Mouse (Mus musculus) heart, embryonic 10.5 days (tissue): ENCODE results near the gene Faf1. TPM values are rescaled to one million over a fixed set of nuclear protein-coding genes. Genes with fewer than 3 reads are reported as not detected.

ENCODE experiments used
- DNase-seq: peaks from one replicate; pipeline ENCODE4 v3.0.0-alpha.2; 2017; ENCODE audit warnings: low spot score
- H3K27ac ChIP-seq: fragments of 300-500 bp; sonication (generic); 2 replicates; pipeline ENCODE4 v1.5.1; 2016; ENCODE audit warnings: mild to moderate bottlenecking
- H3K27me3 ChIP-seq: fragments of 300-500 bp; sonication (generic); 2 replicates; pipeline ENCODE4 v1.6.1; 2016; ENCODE audit warnings: mild to moderate bottlenecking; ENCODE audit not compliant: poor library complexity, insufficient read depth, severe bottlenecking
- H3K36me3 ChIP-seq: fragments of 300-500 bp; sonication (generic); 2 replicates; pipeline ENCODE4 v1.6.1; 2016; ENCODE audit warnings: mild to moderate bottlenecking, moderate library complexity
- H3K4me1 ChIP-seq: fragments of 300-500 bp; sonication (generic); 2 replicates; pipeline ENCODE4 v1.6.1; 2016; ENCODE audit warnings: mild to moderate bottlenecking
- H3K4me3 ChIP-seq: fragments of 300-500 bp; sonication (generic); 2 replicates; pipeline ENCODE4 v1.5.1; 2016; ENCODE audit warnings: mild to moderate bottlenecking, moderate library complexity
- H3K9me3 ChIP-seq: fragments of 300-500 bp; sonication (generic); 2 replicates; pipeline ENCODE4 v1.6.1; 2016; ENCODE audit warnings: mild to moderate bottlenecking, moderate library complexity
- WGBS: fragments of 180-500 bp; shearing (Covaris S2); methylation state at CpG from one replicate; pipeline ENCODE4 v1.1.7; 2016; 5-methylcytosine and 5-hydroxymethylcytosine counted together
- polyA plus RNA-seq: library from polyadenylated mRNA; unstranded; fragments of >200 nt; fragmentation: Nextera tagmentation; extraction: Ambion mirVana; gene quantifications from 2 replicates; pipeline ENCODE4 v1.2.1, GENCODE M21; 2016

Gene Faf1
- 24.7 and 27.0 TPM in 2 replicates for polyA plus RNA-seq

GRCm38 (mm10) chr4:109676218-109677215 lies at the start of gene Faf1:
Faf1 (plus strand) TSS chr4:109676588.
- 0 out of 2 replicates have a peak, but pooled peaks cover 7% of the 10 kb centered on the region for H3K4me1 ChIP-seq
- H3K4me3 ChIP-seq, result peak within 1 kb of the TSS; percentile 94
- H3K9me3 ChIP-seq, result no peaks in the 10 kb centered on the region
- no peaks in the 10 kb centered on the region for H3K27me3 ChIP-seq
- no peaks in the 10 kb centered on the region for H3K36me3 ChIP-seq
- peak; percentile 99 for DNase-seq
- H3K27ac ChIP-seq, result peak within 1 kb of the TSS; percentile 97
- WGBS, result under 1% methylated on average over 106 of the region's 107 CpGs

- 75% methylated on average over 2 of the region's 2 CpGs for WGBS
- Histone ChIP-seq H3K9me3 (no peaks in the 10 kb centered on the region), H3K36me3 (no peaks in the 10 kb centered on the region), H3K27ac (no peak overlapping the region), H3K4me3 (no peak overlapping the region), H3K4me1 (no peaks in the 10 kb centered on the region), H3K27me3 (no peaks in the 10 kb centered on the region)
- no peak for DNase-seq
Measured at GRCm38 (mm10) chr4:109630215-109630614, 46.2 kb upstream of the Faf1 start.

- H3K36me3 ChIP-seq, result no peaks in the 10 kb centered on the region
- no peak overlapping the region for H3K27ac ChIP-seq
- DNase-seq, result no peak
- H3K4me1 ChIP-seq, result no peaks in the 10 kb centered on the region
- no peaks in the 10 kb centered on the region for H3K27me3 ChIP-seq
- H3K4me3 ChIP-seq, result no peak overlapping the region
- 71% methylated on average over 4 of the region's 4 CpGs for WGBS
- H3K9me3 ChIP-seq, result no peaks in the 10 kb centered on the region
Measured at GRCm38 (mm10) chr4:109631029-109631428, 45.4 kb upstream of the Faf1 start.

- Histone ChIP-seq H3K27ac (no peak overlapping the region), H3K9me3 (no peaks in the 10 kb centered on the region), H3K4me3 (no peak overlapping the region), H3K27me3 (no peaks in the 10 kb centered on the region), H3K4me1 (no peaks in the 10 kb centered on the region), H3K36me3 (no peaks in the 10 kb centered on the region)
- DNase-seq, result no peak
- 85% methylated on average over 2 of the region's 2 CpGs for WGBS
Measured at GRCm38 (mm10) chr4:109634971-109635370, 41.4 kb upstream of the Faf1 start.

GRCm38 (mm10) chr4:109639356-109639755 lies 37.0 kb upstream of the Faf1 start:
- 83% methylated on average over 9 of the region's 9 CpGs for WGBS
- Histone ChIP-seq H3K27me3 (no peaks in the 10 kb centered on the region), H3K4me3 (no peak overlapping the region), H3K9me3 (no peaks in the 10 kb centered on the region), H3K4me1 (no peaks in the 10 kb centered on the region), H3K27ac (no peak overlapping the region), H3K36me3 (no peaks in the 10 kb centered on the region)
- DNase-seq, result no peak

DNA sequence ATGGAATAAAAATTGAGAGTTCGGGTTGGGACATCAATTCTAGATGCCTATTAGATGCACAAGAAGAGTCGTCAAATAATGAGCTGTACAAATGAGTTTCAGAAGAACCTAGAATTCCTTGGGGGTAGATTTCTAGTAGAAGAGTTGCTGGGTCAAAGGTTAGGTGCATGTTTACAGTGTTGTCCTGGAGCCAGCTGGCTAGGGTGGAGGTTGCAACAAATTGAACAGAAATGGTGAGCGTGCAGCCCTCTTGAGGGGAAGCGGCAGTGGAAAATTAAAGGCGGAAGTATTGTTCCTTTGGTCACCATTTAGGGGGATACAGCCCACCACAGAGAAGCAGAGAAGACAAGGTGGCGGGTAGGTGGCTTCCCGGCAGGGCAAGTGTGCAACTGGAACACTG lies 36.2 kb upstream of the Faf1 start:
- H3K27ac ChIP-seq, result no peak overlapping the region
- no peaks in the 10 kb centered on the region for H3K9me3 ChIP-seq
- no peaks in the 10 kb centered on the region for H3K4me1 ChIP-seq
- H3K4me3 ChIP-seq, result no peak overlapping the region
- no peak for DNase-seq
- no peaks in the 10 kb centered on the region for H3K36me3 ChIP-seq
- H3K27me3 ChIP-seq, result no peaks in the 10 kb centered on the region
- 88% methylated on average over 7 of the region's 7 CpGs for WGBS

DNA sequence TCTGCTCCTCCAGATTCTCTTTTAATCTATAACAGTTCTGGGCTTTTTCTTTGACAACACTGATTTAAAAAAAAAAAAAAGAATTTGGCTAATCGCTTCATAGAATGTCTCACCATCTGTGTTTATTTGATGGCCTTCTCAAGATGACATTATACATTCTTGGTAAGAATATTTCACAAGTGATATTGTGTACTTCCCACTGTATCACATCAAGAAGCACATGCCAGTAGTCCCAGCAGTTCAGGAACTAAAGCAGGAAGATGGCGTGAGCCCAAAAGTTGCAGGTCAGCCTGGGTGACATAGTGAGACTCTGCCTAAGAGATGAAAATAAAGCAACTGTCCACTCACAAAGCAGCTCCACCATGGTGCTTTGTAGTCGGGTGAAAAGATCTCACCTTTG lies 34.9 kb upstream of the Faf1 start:
- H3K36me3 ChIP-seq, result no peaks in the 10 kb centered on the region
- 73% methylated on average over 3 of the region's 3 CpGs for WGBS
- no peaks in the 10 kb centered on the region for H3K27me3 ChIP-seq
- H3K27ac ChIP-seq, result no peak overlapping the region
- DNase-seq, result no peak
- no peaks in the 10 kb centered on the region for H3K9me3 ChIP-seq
- H3K4me1 ChIP-seq, result no peaks in the 10 kb centered on the region
- H3K4me3 ChIP-seq, result no peak overlapping the region

DNA sequence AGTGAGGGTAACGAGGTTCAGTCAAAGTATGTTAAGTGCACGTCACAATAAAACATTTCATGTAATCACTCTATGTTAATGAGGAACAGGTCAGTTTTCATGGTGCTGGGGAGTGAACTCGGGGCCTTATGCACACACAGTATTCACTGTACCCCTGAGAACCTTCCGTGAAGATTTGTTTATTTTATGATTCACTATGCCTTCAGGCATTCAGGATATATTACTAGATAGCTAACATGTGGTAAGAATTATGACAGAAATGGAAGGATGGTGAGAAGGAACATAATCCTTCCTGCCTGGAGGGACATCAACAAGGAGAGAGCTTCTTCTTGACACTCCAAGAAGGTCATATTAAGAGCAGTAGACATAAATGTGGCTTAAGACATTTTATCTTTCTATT lies 29.1 kb upstream of the Faf1 start:
- Histone ChIP-seq H3K36me3 (no peaks in the 10 kb centered on the region), H3K4me1 (no peaks in the 10 kb centered on the region), H3K27me3 (no peaks in the 10 kb centered on the region), H3K27ac (no peak overlapping the region), H3K9me3 (no peaks in the 10 kb centered on the region), H3K4me3 (no peak overlapping the region)
- no peak for DNase-seq
- WGBS, result 69% methylated on average over 4 of the region's 4 CpGs

DNA sequence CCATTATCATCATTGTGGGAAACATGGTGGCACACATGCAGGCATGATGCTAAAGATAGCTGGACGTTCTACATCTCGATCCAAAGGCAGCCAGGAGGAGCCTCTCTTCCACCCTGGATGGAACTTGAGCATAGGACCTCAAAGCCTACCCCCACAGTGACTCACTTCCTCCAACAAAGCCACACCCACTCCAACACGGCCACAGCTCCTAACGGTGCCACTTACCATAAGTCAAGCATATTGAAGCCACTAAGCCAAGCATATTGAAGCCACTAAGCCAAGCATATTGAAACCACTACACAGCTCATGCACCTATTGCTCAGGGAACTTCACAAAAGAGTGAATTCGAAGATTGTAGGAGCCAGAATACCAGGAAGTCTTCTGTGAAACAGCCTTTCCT lies 27.1 kb upstream of the Faf1 start:
- no peak overlapping the region for H3K4me3 ChIP-seq
- no peak overlapping the region for H3K27ac ChIP-seq
- DNase-seq, result no peak
- H3K4me1 ChIP-seq, result no peaks in the 10 kb centered on the region
- H3K9me3 ChIP-seq, result no peaks in the 10 kb centered on the region
- H3K36me3 ChIP-seq, result no peaks in the 10 kb centered on the region
- H3K27me3 ChIP-seq, result peaks cover 12% of the 10 kb centered on the region
- 62% methylated on average over 5 of the region's 5 CpGs for WGBS

- no peaks in the 10 kb centered on the region for H3K9me3 ChIP-seq
- H3K27me3 ChIP-seq, result peaks cover 51% of the 10 kb centered on the region
- peaks cover 10% of the 10 kb centered on the region for H3K4me1 ChIP-seq
- H3K4me3 ChIP-seq, result no peak overlapping the region
- no peaks in the 10 kb centered on the region for H3K36me3 ChIP-seq
- no peak overlapping the region for H3K27ac ChIP-seq
- no peak for DNase-seq
Measured at GRCm38 (mm10) chr4:109653251-109653650, 23.1 kb upstream of the Faf1 start.

GRCm38 (mm10) chr4:109654701-109655100 lies 21.7 kb upstream of the Faf1 start:
- Histone ChIP-seq H3K27me3 (peaks cover 65% of the 10 kb centered on the region), H3K27ac (no peak overlapping the region), H3K4me1 (peaks cover 10% of the 10 kb centered on the region), H3K4me3 (no peak overlapping the region), H3K9me3 (no peaks in the 10 kb centered on the region), H3K36me3 (no peaks in the 10 kb centered on the region)
- WGBS, result 53% methylated on average over 2 of the region's 2 CpGs
- DNase-seq, result no peak

- Histone ChIP-seq H3K27me3 (peaks cover 75% of the 10 kb centered on the region), H3K36me3 (no peaks in the 10 kb centered on the region), H3K27ac (no peak overlapping the region), H3K4me1 (peaks cover 10% of the 10 kb centered on the region), H3K4me3 (no peak overlapping the region), H3K9me3 (no peaks in the 10 kb centered on the region)
- DNase-seq, result no peak
- 51% methylated on average over 2 of the region's 2 CpGs for WGBS
Measured at GRCm38 (mm10) chr4:109655738-109656137, 20.6 kb upstream of the Faf1 start.

GRCm38 (mm10) chr4:109656301-109656700 lies 20.1 kb upstream of the Faf1 start:
- H3K27ac ChIP-seq, result no peak overlapping the region
- H3K36me3 ChIP-seq, result no peaks in the 10 kb centered on the region
- DNase-seq, result no peak
- peaks cover 10% of the 10 kb centered on the region for H3K4me1 ChIP-seq
- H3K27me3 ChIP-seq, result peaks cover 81% of the 10 kb centered on the region
- H3K4me3 ChIP-seq, result no peak overlapping the region
- no peaks in the 10 kb centered on the region for H3K9me3 ChIP-seq
- 10% methylated on average over 4 of the region's 4 CpGs for WGBS
